Mouse (Mus musculus) embryo, embryonic 11.5 days (tissue): ENCODE measurements around the gene Arhgap15.

Experiments used
- DNase-seq: peaks from one replicate; pipeline ENCODE4 v3.0.0-alpha.2; 2012; ENCODE audit warnings: low read depth, low spot score

The Arhgap15 gene

DNA sequence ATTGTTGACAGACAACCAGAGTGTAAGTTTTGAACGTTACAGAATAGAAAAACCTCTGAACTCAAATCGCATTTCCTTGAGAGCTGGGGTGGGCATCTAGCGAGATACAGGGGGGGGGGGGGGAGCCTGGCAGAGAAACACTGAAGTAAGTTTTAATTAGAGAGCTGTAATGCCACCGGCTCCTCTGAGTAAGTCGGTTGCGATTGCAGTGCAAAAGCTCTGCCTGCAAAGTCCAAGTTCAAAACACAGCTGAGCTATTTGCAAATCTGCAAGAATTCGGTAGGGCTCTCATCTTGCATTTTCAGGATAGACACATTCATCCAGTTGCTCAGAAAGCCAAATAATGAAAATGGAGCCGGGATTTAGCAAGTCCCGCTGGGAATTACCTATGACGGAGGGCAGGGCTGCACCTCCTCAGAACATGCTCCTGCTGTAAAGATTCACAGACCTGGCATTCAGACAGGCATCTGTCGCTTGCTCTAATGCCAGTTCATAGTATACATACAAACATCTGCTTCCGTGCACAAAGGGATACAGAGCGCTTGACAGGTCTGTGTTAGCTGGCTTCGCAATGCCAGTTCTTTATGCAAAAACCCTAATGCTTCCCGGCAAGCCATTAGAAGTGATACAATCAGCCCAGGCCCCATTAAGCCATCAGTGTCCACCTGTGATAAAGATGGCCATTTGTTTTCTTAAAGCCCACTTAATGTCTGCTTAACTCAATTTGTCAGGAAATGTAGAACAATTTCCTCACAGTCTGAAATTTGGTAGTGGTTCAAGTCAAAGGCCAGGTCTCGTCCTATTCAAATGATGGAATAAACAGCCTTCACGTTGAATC is 556.6 kb downstream of the Arhgap15 start:
- DNase-seq = no peak

DNA sequence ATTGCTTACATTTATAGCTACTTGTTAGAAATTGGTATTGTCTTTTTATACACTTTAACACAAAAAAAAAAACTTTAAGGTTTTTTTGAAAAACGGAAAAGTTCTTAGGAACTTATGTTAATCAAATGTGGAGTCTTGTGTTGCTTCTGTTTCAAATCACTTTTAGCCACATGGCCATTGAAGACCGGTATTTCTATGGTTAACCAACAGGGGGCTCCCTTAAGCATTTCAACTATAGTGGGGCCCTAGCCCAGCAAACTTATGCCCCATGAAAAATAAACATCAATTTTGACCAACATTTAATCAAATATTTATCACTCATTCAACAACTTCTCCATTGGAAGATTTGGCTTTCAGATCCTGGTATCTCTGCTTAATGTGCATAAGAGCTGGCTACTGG is 557.5 kb downstream of the Arhgap15 start:
- DNase-seq = no peak

DNA sequence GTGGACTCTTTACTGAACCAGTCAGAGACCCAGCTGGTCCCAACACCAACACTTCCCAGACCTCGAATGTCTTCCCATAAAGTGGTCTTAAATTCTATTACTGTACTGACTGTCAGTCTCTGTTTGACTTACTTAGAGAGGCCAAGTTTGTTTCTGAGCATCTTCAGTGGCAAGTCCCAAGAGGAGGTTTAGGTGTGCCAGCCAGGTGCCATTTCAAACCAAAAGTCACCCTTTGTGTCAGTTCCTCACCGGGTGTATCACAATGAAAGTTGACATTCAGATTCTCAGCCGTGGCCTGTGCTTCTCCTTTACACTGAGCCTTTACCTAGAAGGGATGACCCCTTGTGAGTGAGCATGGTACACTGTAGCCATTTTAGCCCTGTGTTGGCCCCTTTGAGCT is 560.5 kb downstream of the Arhgap15 start:
- no peak for DNase-seq

DNA sequence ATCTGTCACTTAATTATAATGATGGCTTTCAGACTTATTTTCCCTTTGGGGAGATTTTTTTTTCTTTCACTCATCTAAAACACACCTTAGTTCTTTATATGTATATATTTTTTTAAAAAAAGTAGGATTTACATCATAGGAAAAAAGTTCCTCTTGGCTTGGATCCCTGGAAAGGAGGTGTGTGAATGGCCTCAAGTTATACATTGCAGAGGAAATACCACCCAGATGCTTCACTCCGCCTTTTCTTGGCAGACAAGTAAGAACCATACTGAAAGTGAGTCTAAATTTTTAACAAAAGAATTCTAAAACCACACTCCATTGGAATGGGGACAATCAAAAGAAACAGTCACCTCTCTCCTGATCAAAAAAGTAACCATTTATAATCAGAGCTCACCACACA is 560.9 kb downstream of the Arhgap15 start:
- DNase-seq = no peak

DNA sequence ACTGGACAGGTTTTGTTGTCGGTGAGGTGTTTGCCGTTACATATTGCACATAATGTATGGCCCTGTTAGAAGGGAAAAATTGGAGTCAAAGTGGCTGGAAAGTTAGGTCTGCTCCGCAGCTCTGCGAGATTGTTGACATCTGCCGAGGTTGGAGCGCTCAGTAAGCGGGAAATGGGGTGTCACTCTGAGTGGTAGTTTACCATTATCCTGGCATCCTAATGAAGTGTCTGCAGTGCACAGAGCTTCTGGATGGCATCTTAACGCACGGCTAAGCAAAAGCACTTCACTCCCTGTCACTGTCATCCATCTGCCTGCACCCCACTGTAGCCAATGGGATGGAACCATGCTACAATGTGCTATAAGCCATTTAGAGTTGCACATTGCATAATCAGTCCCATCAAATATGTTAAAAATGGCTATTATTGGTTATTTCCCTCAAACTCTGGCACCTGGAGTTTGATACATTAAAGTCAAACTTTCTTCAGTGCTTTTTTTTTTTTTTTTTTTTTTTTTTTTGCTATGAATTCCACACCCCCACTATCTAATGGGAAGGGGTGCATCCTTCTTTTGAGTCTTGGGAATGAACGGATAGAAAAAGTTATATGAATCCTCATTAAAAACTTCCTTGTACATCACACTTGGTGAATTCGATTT is 561.6 kb downstream of the Arhgap15 start:
- DNase-seq = no peak

DNA sequence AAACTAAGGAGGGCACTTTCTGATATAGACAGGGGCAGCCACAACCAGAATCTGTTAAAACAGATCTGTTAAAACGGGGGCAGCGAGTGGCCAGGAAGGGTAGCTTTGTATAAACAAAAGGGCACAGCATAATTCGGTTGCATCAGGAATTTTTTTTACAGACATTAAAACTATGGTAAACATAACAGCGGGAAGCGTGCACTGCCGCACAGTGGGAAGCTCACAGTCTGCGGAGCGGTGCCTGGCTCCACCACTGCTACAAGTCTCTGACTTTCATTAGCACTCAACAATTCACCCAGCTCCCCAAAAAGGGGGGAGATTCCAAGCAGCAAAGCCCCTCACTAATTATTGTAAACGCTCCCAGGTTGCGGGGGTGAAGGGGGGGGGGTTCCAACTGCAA is 562.6 kb downstream of the Arhgap15 start:
- DNase-seq = no peak

DNA sequence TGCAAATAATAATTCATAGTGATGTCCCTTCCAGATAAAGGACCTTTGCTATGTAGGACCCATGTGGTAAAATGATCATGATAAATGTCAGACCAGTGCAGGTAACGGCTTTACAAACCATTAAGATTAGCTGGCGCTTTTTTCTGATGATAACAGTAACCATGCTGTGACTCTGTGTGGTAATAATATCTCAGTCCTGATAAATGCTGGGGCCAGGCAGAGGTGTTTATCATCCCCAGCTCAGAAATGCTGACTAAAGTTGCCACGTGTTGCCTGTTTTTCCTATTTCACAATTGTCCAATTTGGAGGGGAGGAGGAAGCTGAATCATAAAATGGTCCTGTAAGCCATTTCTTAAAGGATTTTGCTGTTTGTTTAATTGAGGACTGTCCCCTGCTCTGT is 564.9 kb downstream of the Arhgap15 start:
- DNase-seq = no peak

DNA sequence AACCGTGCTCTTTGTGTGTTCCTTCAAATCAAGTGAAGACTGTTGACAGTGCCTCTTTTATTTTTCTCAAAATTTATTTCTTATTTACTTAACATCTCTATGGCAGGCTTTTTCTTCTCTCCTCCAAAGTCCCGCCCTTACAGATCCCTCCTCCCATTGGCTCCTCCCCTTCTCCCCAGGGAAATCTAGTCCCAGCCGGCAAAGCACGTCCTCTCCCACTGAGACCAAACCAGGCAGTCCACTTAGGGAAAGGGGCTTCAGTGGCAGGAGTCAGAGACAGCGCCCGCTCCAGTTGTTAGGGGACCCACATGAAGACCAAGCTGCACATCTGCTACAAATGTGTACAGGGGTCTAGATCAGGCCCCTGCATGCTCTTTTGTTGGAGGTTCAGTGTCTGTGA is 569.8 kb downstream of the Arhgap15 start:
- DNase-seq = no peak

DNA sequence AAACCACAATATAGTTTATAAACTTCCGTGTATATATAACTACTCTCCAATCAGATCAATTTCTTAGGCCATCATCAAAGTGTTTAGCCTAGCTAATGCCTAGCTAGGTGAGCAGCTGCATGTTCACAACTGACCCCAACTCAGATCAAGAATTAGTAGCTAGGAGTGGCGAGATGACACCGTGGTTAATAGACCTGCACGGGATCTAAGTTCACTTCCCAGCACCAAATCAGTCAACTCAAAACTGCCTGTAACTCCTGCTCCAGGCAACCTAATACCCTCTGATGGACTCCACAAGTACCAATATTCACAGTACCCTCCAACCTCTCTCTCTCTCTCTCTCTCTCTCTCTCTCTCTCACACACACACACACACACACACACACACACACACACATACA is 570.9 kb downstream of the Arhgap15 start:
- DNase-seq = no peak

DNA sequence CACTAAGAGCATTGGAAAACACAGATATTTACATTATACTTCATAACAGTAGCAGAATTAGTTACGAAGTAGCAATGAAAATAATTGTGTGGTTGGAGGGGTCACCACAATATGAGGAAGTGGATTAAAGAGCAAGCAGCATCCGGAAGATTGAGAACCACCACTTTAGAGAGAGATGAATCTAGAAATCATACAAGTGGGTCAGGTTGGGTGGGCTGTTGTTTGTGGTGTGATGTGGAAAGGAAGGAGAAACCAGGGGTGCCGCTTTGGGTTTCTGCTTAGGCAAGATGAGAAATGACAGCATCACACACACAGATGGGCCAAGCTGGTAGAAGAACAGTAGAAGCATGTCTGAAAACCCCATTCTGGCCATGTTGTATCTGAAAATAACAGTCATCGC is 575.2 kb downstream of the Arhgap15 start:
- DNase-seq = no peak

DNA sequence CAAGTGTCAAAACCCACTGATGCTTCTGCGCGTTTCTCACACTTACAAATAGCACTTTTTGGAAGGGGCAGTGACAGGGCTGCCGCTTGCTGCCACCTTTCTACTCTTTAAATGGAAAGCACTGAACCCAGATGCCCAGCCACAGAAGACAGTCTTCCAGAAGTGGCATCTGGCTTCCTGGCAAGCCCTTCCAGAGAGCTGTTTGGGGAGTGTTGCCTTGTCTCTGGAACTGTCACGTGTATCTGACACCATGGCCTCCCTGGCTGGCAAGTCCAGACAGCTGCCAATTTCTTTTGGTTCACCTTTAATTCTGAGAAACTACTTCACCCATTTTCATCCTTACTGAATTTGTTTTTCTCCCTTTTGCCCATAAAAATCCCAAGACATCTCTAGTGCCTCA is 584.7 kb downstream of the Arhgap15 start:
- DNase-seq = no peak

DNA sequence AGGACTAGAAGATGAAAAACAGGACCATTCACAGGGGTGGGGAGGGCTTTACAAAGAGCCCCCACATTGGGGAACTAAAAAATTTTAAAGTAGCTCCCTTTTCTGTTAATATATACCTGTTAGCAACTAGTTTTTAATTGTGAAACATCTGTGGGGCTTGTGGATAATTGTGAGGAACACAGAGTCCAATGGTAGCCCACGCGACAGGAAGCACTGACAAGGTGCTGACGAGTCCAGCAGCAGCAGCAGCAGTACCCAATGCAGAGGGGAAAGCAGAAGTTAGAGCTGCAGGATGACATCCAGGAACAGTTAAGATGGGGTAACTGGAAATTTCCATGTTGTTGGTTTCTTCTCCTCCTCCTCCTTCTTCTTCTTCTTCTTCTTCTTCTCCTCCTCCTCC is 585.4 kb downstream of the Arhgap15 start:
- DNase-seq = no peak

DNA sequence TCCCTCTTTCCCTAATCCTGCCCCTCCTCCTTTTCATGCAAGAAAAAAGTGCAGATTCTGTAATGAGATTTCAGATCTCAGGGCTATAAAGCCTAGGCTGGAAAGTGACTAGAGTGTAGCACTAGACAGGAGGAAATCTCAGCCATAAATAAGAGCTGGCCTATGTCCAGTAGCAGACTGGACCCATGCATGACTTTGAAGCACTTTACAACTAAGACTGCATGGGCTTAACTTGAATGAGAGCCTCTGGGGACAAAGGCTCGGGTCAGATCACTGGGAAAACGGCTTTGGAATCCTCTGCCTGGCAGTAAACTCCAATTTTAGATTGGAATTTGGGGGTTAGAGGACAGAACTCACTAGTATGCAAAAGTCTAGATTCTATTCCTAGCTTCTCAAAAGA is 585.9 kb downstream of the Arhgap15 start:
- no peak for DNase-seq

DNA sequence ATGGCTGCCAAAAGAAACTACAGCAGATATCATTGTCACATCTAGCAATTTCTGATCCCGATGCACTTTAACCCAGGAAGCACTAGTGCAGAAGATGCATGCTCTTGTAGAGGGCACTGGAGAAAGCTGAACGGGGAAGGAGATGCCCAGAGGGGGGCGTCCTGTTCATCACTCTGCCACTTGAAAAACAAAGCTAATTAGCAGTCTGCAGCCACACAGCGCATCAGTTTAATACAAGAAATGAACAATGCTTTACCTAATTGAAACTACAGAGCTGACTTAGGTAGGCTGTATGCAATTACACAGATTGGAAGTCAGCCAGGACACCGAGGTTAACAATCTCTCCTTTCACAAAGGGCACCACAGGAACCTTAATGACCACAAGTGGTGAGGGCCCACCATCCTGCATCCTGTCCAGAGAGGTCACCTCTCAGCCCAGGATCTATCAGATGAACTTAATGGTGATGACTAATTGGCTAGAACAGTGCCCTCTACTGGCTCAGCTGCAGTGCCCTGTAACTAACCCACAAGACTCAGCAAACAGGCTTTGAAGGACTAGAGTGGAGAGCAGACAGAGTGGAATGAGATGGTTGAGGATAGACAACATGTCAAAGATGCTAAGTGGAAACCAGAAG is 588.2 kb downstream of the Arhgap15 start:
- no peak for DNase-seq

DNA sequence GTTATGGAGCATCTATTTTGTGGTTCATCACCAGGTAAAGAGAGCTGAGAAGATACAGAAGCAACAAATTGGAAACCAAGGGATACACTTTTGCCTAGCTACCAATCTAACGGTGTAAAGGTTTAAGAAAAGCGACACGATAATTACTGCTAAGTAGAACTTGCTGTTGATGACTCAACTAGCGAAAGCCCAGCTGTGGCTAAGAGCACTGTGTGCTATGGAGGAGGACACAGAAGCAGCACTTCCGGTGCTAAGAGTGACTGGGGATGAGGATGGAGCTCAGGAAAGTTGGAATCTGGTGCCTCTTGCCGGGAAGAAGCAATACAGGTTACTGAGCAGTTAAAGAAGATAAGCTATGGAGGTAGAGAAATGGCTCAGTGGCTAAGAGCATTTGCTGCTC is 589.8 kb downstream of the Arhgap15 start:
- DNase-seq = no peak

DNA sequence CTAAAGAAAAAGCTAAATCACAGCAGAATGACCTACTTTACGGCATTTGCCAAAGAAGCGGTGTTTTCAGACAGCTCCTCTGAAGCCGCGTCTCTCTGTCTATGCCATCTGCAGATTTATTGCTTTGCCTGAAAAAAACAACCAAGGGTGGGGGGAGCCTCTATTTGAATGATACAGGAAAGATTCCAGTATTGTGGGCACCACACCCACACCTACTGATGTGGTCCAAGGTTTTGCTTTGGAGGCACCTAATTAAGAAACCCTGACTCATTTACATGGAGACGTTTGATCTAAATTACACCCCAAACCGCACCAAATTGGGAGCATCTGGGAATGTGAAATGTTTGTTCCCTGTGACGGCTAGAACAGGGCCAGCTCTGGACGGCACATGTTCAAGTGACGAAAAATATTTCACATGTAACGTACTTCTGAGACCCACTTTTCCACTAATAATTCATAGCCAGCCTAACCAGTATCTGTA is 592.5 kb downstream of the Arhgap15 start:
- no peak for DNase-seq

DNA sequence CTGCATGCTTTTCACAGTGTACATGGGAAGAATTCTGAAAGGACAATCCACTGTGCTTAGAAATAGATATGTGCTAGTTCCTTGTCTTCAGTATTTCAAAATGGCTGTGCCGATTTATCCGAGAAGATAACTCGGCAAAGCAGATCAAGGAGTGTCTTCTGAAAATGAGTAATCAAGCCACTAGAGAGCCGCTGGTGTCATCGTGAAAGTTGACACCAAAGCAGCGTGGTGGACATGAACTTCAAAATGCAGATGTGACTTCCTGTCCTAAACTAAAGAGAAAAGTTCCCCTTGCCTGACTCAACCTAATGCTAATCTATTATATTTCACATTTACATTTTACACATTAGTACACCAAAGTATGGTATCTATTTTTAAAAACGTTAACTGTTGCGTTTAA is 596.2 kb downstream of the Arhgap15 start:
- DNase-seq = no peak

DNA sequence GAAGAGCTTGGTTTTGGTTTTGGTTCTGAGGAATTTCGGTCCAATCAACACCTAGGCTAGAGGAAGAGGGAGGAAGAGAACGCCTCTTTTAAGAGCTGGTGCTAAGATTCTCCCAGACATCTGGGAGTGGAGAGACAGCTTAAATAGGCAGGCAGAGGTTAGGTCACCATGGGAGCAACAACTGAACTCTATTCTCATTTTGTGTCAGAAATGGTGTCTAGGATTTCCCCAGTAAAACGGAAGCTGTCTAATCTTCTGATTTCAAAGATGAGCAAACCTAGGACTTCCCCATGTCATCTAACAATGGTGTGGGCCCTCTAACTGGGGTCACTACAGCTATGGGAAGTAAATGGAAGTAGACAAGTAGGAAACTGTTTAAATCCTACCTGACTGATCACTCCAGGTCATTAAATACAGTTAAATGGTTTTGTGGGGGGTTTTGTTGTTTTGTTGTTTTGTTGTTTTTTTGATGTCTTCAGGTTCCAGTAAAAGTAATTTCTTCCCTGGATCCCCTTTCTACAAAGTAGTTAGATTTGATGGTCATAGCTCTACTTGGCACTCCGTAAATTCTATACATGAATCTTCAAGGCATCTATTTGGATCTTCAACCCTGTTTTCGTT is 596.8 kb downstream of the Arhgap15 start:
- no peak for DNase-seq

DNA sequence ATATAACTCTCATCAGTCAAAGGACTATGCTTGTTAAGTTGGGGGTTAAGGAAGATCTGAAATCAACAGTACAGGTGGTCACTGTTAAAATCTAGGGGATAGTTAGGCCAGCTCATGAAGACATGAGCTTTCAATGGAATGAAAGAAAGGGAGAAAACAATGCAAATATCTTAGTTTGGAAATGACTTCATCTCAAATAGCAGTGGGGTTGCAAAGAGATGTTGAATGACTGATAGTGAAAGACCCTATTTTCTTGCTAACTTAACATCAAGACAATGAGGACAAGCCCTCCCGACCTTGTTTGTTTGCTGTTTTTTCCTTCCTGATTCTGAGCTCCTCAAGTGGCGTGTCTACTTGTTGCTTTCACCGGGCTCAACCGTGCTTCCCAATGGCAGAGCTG is 597.6 kb downstream of the Arhgap15 start:
- DNase-seq = no peak

DNA sequence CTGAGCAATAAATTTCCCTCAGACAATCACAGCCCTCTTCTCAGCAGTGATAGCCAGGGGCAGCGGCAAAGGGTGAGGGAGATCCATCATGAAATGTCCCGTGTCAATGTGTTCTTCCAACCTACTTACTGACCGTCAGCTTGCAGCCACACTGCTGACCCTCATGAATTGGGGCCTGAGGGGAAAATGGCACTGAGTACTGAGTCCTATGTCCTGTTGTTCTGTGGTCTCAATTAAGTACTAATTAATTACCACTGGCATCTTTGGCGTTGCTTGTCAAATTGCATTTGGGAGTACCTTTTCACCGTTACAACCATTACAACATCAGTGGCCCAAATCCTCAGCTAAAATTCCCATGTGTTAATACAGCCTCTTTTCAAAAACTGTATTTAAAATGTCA is 599.2 kb downstream of the Arhgap15 start:
- no peak for DNase-seq

DNA sequence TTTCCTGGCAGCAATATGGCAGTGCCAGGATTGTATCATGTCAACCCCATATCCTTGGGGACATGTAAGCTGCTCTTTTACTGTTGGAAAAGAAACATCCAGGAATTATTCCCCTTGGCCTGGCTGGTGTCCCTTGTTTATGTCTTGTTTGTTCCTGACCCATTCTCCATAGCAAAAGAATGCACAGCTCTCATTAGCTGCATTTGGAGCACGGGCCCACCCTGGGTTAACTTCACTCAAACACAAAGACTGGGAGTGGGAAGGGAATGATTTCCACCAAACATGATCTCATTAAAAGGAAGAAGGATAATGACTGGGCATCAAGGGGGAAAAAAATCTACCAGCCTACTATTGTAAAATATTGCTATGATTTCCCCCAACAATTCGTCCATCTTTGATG is 600.5 kb downstream of the Arhgap15 start:
- no peak for DNase-seq

DNA sequence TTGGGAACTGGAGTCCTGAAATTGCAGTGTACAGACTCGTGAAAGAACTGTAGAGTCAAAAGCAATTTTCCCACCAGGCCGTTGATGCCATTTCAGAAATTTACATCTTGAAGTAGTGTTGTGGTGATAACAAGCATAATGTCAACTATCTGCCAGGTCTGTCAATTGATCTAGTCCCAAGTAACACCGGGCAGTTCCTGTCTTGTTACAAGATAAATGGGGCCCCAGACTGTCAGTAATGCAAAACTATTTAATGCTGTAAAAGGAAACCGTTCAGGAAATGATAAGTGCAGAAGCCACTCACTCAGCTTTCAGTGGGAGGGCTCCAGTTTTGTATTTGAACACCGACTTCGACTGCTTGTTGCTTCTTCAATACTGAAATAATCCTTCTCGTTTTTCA is 604.3 kb downstream of the Arhgap15 start:
- DNase-seq = no peak
